Mouse (Mus musculus) hindbrain, embryonic 12.5 days (tissue): Measurements from ENCODE around the gene 4930455H04Rik. TPM values are rescaled to one million over a fixed set of nuclear protein-coding genes. Genes with fewer than 3 reads are reported as not detected.

Source experiments
- ATAC-seq: fragments of 200-750 bp; cut with Nextera tagmentation; 2 replicates; pipeline ENCODE4 v1.8.0; 2017; ENCODE audit warnings: moderate TSS enrichment; ENCODE audit not compliant: low FRiP score
- H3K27ac ChIP-seq: fragments of 300-500 bp; sonication (generic); 2 replicates; pipeline ENCODE4 v1.5.1; 2016; ENCODE audit warnings: mild to moderate bottlenecking
- H3K27me3 ChIP-seq: fragments of 300-500 bp; sonication (generic); 2 replicates; pipeline ENCODE4 v1.6.1; 2016; ENCODE audit warnings: mild to moderate bottlenecking
- H3K36me3 ChIP-seq: fragments of 300-500 bp; sonication (generic); 2 replicates; pipeline ENCODE4 v1.6.1; 2016; ENCODE audit warnings: mild to moderate bottlenecking
- H3K4me1 ChIP-seq: fragments of 300-500 bp; sonication (generic); 2 replicates; pipeline ENCODE4 v1.6.1; 2016
- H3K4me2 ChIP-seq: fragments of 300-500 bp; sonication (generic); replicated peaks from 2 replicates; pipeline ENCODE4 v1.6.1; 2016; ENCODE audit warnings: mild to moderate bottlenecking
- H3K4me3 ChIP-seq: fragments of 300-500 bp; sonication (generic); 2 replicates; pipeline ENCODE4 v1.5.1; 2016; ENCODE audit warnings: mild to moderate bottlenecking
- H3K9ac ChIP-seq: fragments of 300-500 bp; sonication (generic); 2 replicates; pipeline ENCODE4 v1.6.1; 2016; ENCODE audit warnings: mild to moderate bottlenecking, moderate library complexity
- H3K9me3 ChIP-seq: fragments of 300-500 bp; sonication (generic); replicated peaks from 2 replicates; pipeline ENCODE4 v1.6.1; 2016; ENCODE audit warnings: mild to moderate bottlenecking
- WGBS: fragments of 180-500 bp; shearing (Covaris S2); methylation state at CpG from one replicate; pipeline ENCODE4 v1.1.7; 2016; 5-methylcytosine and 5-hydroxymethylcytosine counted together
- polyA plus RNA-seq: library from polyadenylated mRNA; unstranded; fragments of >200 nt; fragmentation: Nextera tagmentation; extraction: Ambion mirVana; gene quantifications from 2 replicates; pipeline ENCODE4 v1.2.1, GENCODE M21; 2016

The 4930455H04Rik gene
- polyA plus RNA-seq, 1 experiment from 2014 or later, result not detected

GRCm38 (mm10) chr3:116969003-116969402, 936 bp downstream of the 4930455H04Rik start:
- Histone ChIP-seq H3K9me3 (no peaks in the 10 kb centered on the region), H3K4me2 (peak overlapping the region; percentile 62), H3K36me3 (no peaks in the 10 kb centered on the region), H3K4me3 (peak overlapping the region; percentile 34), H3K9ac (peak overlapping the region; percentile 57; the same call in 1 of the 2 replicates), H3K27ac (peak overlapping the region; percentile 62), H3K27me3 (no peaks in the 10 kb centered on the region), H3K4me1 (peaks cover 17% of the 10 kb centered on the region)
- 18% methylated on average over 5 of the region's 5 CpGs for WGBS
- peak; percentile 36; the same call in 1 of the 2 replicates for ATAC-seq

DNA sequence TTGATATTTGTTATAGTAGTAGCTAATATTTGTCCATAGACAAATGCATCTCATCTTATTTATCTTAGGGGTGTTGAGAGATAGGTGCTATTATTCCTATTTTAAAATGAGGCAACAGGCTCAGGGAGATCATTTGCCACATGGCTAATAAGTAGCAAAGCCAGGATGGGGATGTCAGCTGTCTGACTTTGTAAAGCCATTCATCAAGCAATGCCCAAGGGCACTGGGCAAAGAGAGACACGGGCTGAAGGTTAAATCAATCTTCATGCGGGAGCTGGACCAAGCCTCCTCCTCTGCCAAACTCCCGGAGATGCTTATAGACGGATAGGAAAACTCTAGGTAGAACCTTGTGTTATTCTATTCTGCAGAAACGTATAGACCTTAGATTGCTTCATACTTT, 1.7 kb downstream of the 4930455H04Rik start:
- WGBS, result 58% methylated on average over 5 of the region's 5 CpGs
- Histone ChIP-seq H3K27me3 (no peaks in the 10 kb centered on the region), H3K4me1 (peaks cover 17% of the 10 kb centered on the region), H3K27ac (no peak overlapping the region), H3K4me2 (no peak overlapping the region), H3K9me3 (no peaks in the 10 kb centered on the region), H3K4me3 (no peak overlapping the region), H3K9ac (no peak overlapping the region), H3K36me3 (no peaks in the 10 kb centered on the region)
- no peak for ATAC-seq

- ATAC-seq, result no peak
- no peak overlapping the region for H3K9ac ChIP-seq
Measured at GRCm38 (mm10) chr3:116981811-116982575, 13.9 kb downstream of the 4930455H04Rik start.

DNA sequence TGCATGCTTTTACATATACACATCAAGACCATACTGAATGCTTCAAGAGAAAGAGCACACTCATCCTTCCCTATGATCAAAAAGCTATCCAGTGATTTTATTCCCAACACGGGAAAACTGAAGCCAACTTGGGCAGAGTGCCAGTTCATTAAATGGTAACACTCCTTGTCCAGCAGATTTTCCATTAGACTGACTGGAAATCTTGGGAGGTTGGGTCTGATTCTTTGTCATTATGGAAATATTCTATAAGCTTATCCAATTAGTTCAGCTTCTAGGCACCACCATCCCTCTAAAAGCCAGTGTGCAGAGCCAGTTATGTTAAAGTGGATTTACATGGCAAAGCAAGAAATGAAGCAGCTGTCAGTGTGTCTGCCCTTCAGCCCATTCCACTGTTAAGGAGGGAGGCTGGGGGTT, 17.0 kb downstream of the 4930455H04Rik start:
- WGBS, result 47% methylated on average over 1 of the region's 1 CpGs
- 0 out of 2 replicates have a peak overlapping the region, but pooled peaks have one; percentile 12 for H3K27ac ChIP-seq

More at GRCm38 (mm10) chr3:116981811-116982575, 13.9 kb downstream of the 4930455H04Rik start:
- Histone ChIP-seq H3K9me3 (0 out of 2 replicates have a peak, but pooled peaks cover 4% of the 10 kb centered on the region), H3K4me3 (no peak overlapping the region), H3K27me3 (no peaks in the 10 kb centered on the region), H3K36me3 (no peaks in the 10 kb centered on the region), H3K4me1 (0 out of 2 replicates have a peak, but pooled peaks cover 5% of the 10 kb centered on the region), H3K4me2 (no peak overlapping the region), H3K27ac (no peak overlapping the region)
- WGBS, result 80% methylated on average over 9 of the region's 9 CpGs

DNA sequence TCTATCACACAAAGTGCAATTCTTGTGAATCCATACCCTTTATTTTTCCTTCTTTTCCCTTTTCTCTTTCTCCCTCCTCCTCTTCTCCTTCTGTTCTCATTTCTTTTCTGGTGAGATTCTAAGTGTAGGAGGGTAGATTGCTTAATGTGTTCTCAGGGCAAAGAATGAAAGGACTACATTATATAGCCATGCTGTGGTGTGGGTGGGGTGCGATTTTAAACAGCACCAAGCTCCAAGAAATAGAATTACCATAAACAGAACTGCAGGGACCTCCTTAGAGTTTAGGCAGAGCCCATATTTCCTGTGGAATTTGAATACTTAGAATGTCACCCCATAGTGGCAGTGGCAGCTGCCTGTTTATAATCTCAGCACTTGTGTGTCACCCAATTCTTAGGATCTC, 17.7 kb downstream of the 4930455H04Rik start:
- 77% methylated on average over 1 of the region's 1 CpGs for WGBS

More for the DNA sequence above, 17.0 kb downstream of the 4930455H04Rik start:
- Histone ChIP-seq H3K4me3 (no peak overlapping the region), H3K27me3 (no peaks in the 10 kb centered on the region), H3K4me2 (no peak overlapping the region), H3K36me3 (no peaks in the 10 kb centered on the region), H3K9ac (no peak overlapping the region), H3K4me1 (0 out of 2 replicates have a peak, but pooled peaks cover 5% of the 10 kb centered on the region), H3K9me3 (no peaks in the 10 kb centered on the region)
- peak; percentile 80 for ATAC-seq

DNA sequence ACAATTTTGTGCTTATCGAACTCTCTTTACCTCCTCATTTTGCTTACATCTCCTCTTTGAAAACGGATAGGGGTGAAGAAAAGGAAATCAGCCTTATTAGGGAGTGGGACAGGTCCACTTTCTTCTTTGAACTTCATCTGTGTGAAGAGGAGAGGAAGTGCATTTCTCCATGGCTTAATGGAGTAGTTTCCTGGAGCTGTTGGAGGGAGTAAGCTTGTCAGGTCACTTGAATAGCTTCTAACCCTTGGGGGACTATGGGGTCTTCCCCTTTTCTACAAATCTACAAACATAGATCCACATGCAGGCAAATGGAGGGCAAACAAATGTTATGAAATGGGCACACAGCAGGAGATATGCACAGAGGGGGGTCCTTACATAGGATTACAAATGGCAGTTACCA, 18.4 kb downstream of the 4930455H04Rik start:
- H3K4me3 ChIP-seq, result no peak overlapping the region
- no peak overlapping the region for H3K27ac ChIP-seq
- H3K4me2 ChIP-seq, result no peak overlapping the region
- H3K4me1 ChIP-seq, result 0 out of 2 replicates have a peak, but pooled peaks cover 5% of the 10 kb centered on the region
- no peaks in the 10 kb centered on the region for H3K36me3 ChIP-seq
- no peak overlapping the region for H3K9ac ChIP-seq
- 69% methylated on average over 2 of the region's 2 CpGs for WGBS
- H3K9me3 ChIP-seq, result no peaks in the 10 kb centered on the region
- ATAC-seq, result no peak
- no peaks in the 10 kb centered on the region for H3K27me3 ChIP-seq

More for the DNA sequence above, 17.7 kb downstream of the 4930455H04Rik start:
- Histone ChIP-seq H3K4me1 (0 out of 2 replicates have a peak, but pooled peaks cover 5% of the 10 kb centered on the region), H3K27me3 (no peaks in the 10 kb centered on the region), H3K36me3 (no peaks in the 10 kb centered on the region), H3K9ac (no peak overlapping the region), H3K4me3 (no peak overlapping the region), H3K9me3 (no peaks in the 10 kb centered on the region), H3K4me2 (no peak overlapping the region), H3K27ac (no peak overlapping the region)
- ATAC-seq, result no peak

DNA sequence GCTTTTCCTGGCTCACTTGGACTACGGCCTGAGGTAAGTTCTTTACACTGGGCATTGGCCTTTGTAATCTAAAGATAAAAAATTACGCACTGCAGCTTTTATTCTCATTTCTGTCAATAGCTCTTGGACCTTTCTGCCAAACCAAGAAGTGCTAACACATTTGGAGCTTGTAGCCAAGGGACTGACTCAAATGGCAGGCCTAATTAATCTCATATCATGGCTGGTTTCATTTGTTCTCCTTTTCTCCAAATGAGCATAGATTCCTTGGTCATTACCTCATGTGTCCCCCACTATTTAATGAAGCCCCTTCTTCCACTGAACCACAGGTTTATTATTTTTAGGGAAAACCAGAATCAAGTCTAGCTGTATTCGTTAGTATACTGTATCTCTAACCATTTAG, 20.2 kb downstream of the 4930455H04Rik start:
- H3K27me3 ChIP-seq, result no peaks in the 10 kb centered on the region
- no peaks in the 10 kb centered on the region for H3K9me3 ChIP-seq
- no peak overlapping the region for H3K4me3 ChIP-seq
- ATAC-seq, result no peak
- no peak overlapping the region for H3K9ac ChIP-seq
- no peak overlapping the region for H3K4me2 ChIP-seq
- WGBS, result 90% methylated on average over 3 of the region's 3 CpGs
- H3K36me3 ChIP-seq, result no peaks in the 10 kb centered on the region
- no peak overlapping the region for H3K27ac ChIP-seq
- 0 out of 2 replicates have a peak, but pooled peaks cover 5% of the 10 kb centered on the region for H3K4me1 ChIP-seq

GRCm38 (mm10) chr3:116991180-116991579, 23.1 kb downstream of the 4930455H04Rik start:
- no peak overlapping the region for H3K4me3 ChIP-seq
- ATAC-seq, result no peak
- H3K9ac ChIP-seq, result no peak overlapping the region
- H3K9me3 ChIP-seq, result no peaks in the 10 kb centered on the region
- H3K27me3 ChIP-seq, result no peaks in the 10 kb centered on the region
- no peaks in the 10 kb centered on the region for H3K4me1 ChIP-seq
- H3K27ac ChIP-seq, result no peak overlapping the region
- no peak overlapping the region for H3K4me2 ChIP-seq
- 87% methylated on average over 2 of the region's 2 CpGs for WGBS
- H3K36me3 ChIP-seq, result no peaks in the 10 kb centered on the region

DNA sequence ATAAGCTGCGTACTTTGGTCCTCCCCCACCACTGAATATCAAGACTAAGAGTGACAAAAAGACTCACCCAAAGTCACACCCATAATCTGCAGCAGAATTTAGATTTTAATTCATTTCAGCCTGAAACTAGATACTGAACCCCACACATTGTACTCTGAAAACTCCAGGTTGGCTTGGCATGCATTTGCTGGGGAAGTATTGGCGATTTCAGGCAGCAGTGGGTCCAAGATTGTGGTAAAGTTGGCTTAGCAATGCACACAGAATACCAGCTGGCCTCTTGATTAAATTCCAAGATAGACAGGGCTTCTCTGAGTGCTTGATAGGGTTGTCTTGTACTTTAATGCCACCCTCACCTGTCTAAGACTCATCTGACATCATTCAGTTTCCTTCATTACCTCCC, 24.9 kb downstream of the 4930455H04Rik start:
- no peak for ATAC-seq
- Histone ChIP-seq H3K4me3 (no peak overlapping the region), H3K36me3 (no peaks in the 10 kb centered on the region), H3K27me3 (no peaks in the 10 kb centered on the region), H3K4me2 (no peak overlapping the region), H3K9me3 (no peaks in the 10 kb centered on the region), H3K4me1 (no peaks in the 10 kb centered on the region), H3K27ac (no peak overlapping the region), H3K9ac (no peak overlapping the region)
- 78% methylated on average over 2 of the region's 2 CpGs for WGBS

DNA sequence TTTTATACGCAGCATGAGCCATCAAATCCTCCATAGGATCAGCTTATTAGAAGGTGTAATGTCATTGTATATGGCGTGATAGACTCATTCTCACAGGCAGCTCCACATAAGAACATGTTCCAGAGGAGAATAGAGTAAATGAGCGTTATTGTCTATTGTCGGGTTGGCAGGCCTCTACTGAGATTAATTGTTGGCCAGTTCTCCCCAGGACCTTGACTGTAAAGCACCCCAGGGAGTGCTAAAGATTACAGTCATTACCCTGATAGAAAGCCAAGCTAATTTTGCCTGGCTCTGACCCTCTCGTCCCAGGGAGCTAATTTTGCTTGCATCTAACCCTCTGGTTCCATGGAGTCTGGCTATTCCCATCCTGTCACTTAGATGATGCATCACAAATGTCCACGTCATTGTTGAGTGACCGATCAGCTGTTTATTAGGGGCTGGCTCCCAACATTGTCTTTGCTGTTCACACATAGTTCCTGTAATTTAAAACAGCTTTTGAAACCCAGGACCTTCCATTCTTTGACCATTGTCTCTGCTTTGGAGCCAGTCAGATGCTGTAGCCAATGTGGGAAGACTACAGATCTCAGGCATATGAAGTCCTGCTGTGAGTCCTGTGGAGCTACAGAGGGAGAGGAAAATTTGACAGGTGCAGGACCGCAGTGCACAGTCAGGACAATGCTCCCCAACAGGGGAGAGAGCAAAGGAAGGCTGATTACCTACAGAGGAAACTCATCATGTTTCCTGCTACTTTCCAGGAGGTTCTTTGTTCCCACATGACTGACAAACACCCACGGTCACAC, 33.8 kb downstream of the 4930455H04Rik start:
- Histone ChIP-seq H3K27ac (no peak overlapping the region), H3K4me3 (no peak overlapping the region), H3K9me3 (no peaks in the 10 kb centered on the region), H3K4me2 (no peak overlapping the region), H3K36me3 (no peaks in the 10 kb centered on the region), H3K4me1 (peaks cover 12% of the 10 kb centered on the region; the same call in 1 of the 2 replicates), H3K9ac (no peak overlapping the region), H3K27me3 (peaks cover 16% of the 10 kb centered on the region)
- 26% methylated on average over 9 of the region's 9 CpGs for WGBS
- ATAC-seq, result peak; percentile 88

- Histone ChIP-seq H3K4me1 (peaks cover 12% of the 10 kb centered on the region; the same call in 1 of the 2 replicates), H3K4me3 (no peak overlapping the region), H3K9me3 (no peaks in the 10 kb centered on the region), H3K36me3 (no peaks in the 10 kb centered on the region), H3K9ac (no peak overlapping the region), H3K27me3 (peaks cover 14% of the 10 kb centered on the region), H3K27ac (no peak overlapping the region), H3K4me2 (no peak overlapping the region)
- 79% methylated on average over 6 of the region's 6 CpGs for WGBS
- no peak for ATAC-seq
Measured at GRCm38 (mm10) chr3:117003379-117003778, 35.3 kb downstream of the 4930455H04Rik start.

GRCm38 (mm10) chr3:117006636-117007035, 38.6 kb downstream of the 4930455H04Rik start:
- no peak for ATAC-seq
- no peak overlapping the region for H3K4me2 ChIP-seq
- no peaks in the 10 kb centered on the region for H3K36me3 ChIP-seq
- no peak overlapping the region for H3K4me3 ChIP-seq
- H3K27me3 ChIP-seq, result peaks cover 8% of the 10 kb centered on the region
- no peaks in the 10 kb centered on the region for H3K9me3 ChIP-seq
- no peak overlapping the region for H3K27ac ChIP-seq
- H3K9ac ChIP-seq, result no peak overlapping the region
- peaks cover 8% of the 10 kb centered on the region; the same call in 1 of the 2 replicates for H3K4me1 ChIP-seq
- 93% methylated on average over 3 of the region's 3 CpGs for WGBS
